Mouse (Mus musculus) olfactory bulb, adult 2 months (tissue): ENCODE data around the gene Tmem28. TPM values are rescaled to one million over a fixed set of nuclear protein-coding genes. Genes with fewer than 3 reads are reported as not detected.

Experiments
- H3K27ac ChIP-seq: fragments of 200-500 bp; 2 replicates; pipeline ENCODE4 v1.5.1; 2012; ENCODE audit warnings: low read depth, low read length; ENCODE audit not compliant: insufficient read depth
- H3K4me1 ChIP-seq: fragments of 200-500 bp; 2 replicates; pipeline ENCODE4 v1.6.1; 2012; ENCODE audit warnings: low read length; ENCODE audit not compliant: control insufficient read depth, insufficient read depth
- H3K4me3 ChIP-seq: fragments of 200-500 bp; 2 replicates; pipeline ENCODE4 v1.5.1; 2012; ENCODE audit warnings: mild to moderate bottlenecking, low read depth, low read length, moderate library complexity; ENCODE audit not compliant: insufficient read depth
- CTCF ChIP-seq: fragments of 200-500 bp; IDR thresholded peaks from 2 replicates; pipeline ENCODE4 v1.5.1; 2012; ENCODE audit warnings: low read depth, mild to moderate bottlenecking, low read length, moderate library complexity; ENCODE audit not compliant: insufficient read depth
- POLR2A ChIP-seq: fragments of 200-500 bp; IDR thresholded peaks from 2 replicates; pipeline ENCODE4 v1.6.1; 2012; ENCODE audit warnings: mild to moderate bottlenecking, low read depth, low read length, moderate library complexity; ENCODE audit not compliant: insufficient read depth
- WGBS: fragments of 180-500 bp; shearing (Covaris S2); methylation state at CpG from one replicate; pipeline ENCODE4 v1.1.7; 2018; 5-methylcytosine and 5-hydroxymethylcytosine counted together
- polyA plus RNA-seq: library from polyadenylated mRNA; stranded (reverse); fragments of >200 nt; gene quantifications from 2 replicates; pipeline ENCODE4 v1.2.4, GENCODE M21; 2012; ENCODE audit warnings: low replicate concordance; ENCODE audit not compliant: missing spikeins, insufficient read depth, insufficient read length

Gene Tmem28
- polyA plus RNA-seq, 1 experiment = not detected

DNA sequence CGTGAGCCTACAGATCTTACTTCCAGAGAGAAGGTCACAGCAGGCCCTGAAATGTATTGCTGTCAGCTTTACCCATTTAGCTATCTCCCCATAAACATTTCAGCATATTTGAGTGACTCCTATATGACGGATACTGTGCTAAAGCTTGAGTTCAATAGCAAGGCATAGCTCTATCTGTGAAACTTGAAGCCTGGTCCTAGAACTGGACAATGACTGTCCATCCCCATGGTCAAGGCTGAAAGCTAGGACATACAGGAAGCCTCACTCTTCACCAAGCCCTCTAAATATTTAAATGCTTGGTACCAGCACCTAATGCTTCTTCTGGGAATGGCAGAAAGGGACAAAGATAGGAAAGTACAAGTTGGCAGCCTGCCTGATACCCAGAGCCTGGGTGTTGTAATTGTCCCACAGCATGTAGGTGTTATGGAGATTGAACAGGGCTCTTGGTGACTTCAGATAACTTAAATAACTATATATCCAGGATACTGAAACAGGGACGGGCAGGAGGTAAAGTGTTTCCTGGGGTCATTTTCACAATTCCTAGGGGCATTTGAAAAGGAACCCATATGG lies 51.9 kb downstream of the Tmem28 start:
- Histone ChIP-seq H3K4me3 (no peak overlapping the region), H3K27ac (no peak overlapping the region), H3K4me1 (no peaks in the 10 kb centered on the region)
- 75% methylated on average over 3 of the region's 3 CpGs for whole genome bisulfite sequencing
- TF ChIP-seq POLR2A = no peak
- no peak for TF ChIP-seq CTCF

- Histone ChIP-seq H3K4me1 (no peaks in the 10 kb centered on the region), H3K27ac (no peak overlapping the region), H3K4me3 (no peak overlapping the region)
- 60% methylated on average over 2 of the region's 2 CpGs for WGBS
- TF ChIP-seq CTCF (no peak), POLR2A (no peak)
Measured at GRCm38 (mm10) chrX:99873259-99873919, 52.6 kb downstream of the Tmem28 start.

DNA sequence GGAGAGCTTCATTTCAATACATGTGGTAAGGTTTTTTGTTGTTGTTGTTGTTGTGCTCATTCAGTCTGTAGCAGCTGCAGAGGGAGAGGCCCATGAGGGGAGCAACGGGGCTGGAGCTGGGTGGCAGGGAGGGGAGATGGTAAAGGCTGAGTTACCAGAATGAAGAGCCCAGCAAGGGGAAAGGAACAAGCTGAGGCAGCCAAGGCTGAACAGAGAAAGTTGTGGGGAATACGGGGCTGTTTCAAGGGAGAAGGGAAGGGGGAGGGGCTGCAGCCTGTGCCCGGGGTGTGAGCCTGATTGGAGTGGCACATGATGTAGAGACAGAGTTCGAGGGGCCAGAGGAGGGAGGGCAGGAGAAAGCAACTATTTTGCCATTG lies 53.1 kb downstream of the Tmem28 start:
- 31% methylated on average over 4 of the region's 4 CpGs for WGBS
- no peaks in the 10 kb centered on the region for H3K4me1 ChIP-seq
- no peak overlapping the region for H3K4me3 ChIP-seq
- no peak for TF ChIP-seq POLR2A
- no peak for TF ChIP-seq CTCF
- H3K27ac ChIP-seq = no peak overlapping the region

GRCm38 (mm10) chrX:99876781-99877180 lies 56.0 kb downstream of the Tmem28 start:
- TF ChIP-seq POLR2A (no peak), CTCF (no peak)
- no peak overlapping the region for H3K4me3 ChIP-seq
- 64% methylated on average over 4 of the region's 4 CpGs for WGBS
- no peaks in the 10 kb centered on the region for H3K4me1 ChIP-seq
- no peak overlapping the region for H3K27ac ChIP-seq

- TF ChIP-seq POLR2A (no peak), CTCF (no peak)
- H3K4me3 ChIP-seq = no peak overlapping the region
- no peak overlapping the region for H3K27ac ChIP-seq
- no peaks in the 10 kb centered on the region for H3K4me1 ChIP-seq
- WGBS = 48% methylated on average over 2 of the region's 2 CpGs
Measured at GRCm38 (mm10) chrX:99883396-99883795, 62.6 kb downstream of the Tmem28 start.

Other genes with a start within 250 kb of the Tmem28 start
- not detected in 2 replicates for gene Eda, start 154.6 kb downstream of the Tmem28 start, polyA plus RNA-seq